Mouse (Mus musculus): ENCODE results near the gene Prdm1. TPM values are rescaled to one million over a fixed set of nuclear protein-coding genes. Genes with fewer than 3 reads are reported as not detected.

Gene Prdm1
- polyA plus RNA-seq, 1 experiment from 2014 or later, result 8.7 TPM

GRCm38 (mm10) chr10:44434702-44435181 lies 93.6 kb downstream of the Prdm1 start:
- H3K9ac ChIP-seq, result no peak overlapping the region
- no peaks in the 10 kb centered on the region for H3K27me3 ChIP-seq
- no peaks in the 10 kb centered on the region for H3K9me3 ChIP-seq (replicated peaks)
- no peaks in the 10 kb centered on the region for H3K36me3 ChIP-seq
- H3K4me1 ChIP-seq, result 0 out of 2 replicates have a peak, but pooled peaks cover 3% of the 10 kb centered on the region
- no peak overlapping the region for H3K4me2 ChIP-seq (replicated peaks)
- no peak overlapping the region for H3K4me3 ChIP-seq (replicated peaks)
- H3K27ac ChIP-seq (replicated peaks), result no peak overlapping the region
- ATAC-seq (ENCODE audit: insufficient number of reproducible peaks, low FRiP score, low TSS enrichment, low read depth), result no peak
- WGBS, result 59% methylated on average over 6 of the region's 6 CpGs

- Histone ChIP-seq H3K9ac (no peak overlapping the region), H3K4me3 (replicated peaks) (no peak overlapping the region), H3K27me3 (no peaks in the 10 kb centered on the region), H3K4me2 (replicated peaks) (no peak overlapping the region), H3K36me3 (no peaks in the 10 kb centered on the region), H3K27ac (replicated peaks) (no peak overlapping the region), H3K9me3 (replicated peaks) (no peaks in the 10 kb centered on the region), H3K4me1 (0 out of 2 replicates have a peak, but pooled peaks cover 3% of the 10 kb centered on the region)
- WGBS, result 71% methylated on average over 11 of the region's 11 CpGs
- ATAC-seq (ENCODE audit: insufficient number of reproducible peaks, low FRiP score, low TSS enrichment, low read depth), result no peak
Measured at GRCm38 (mm10) chr10:44432235-44432634, 96.1 kb downstream of the Prdm1 start.

DNA sequence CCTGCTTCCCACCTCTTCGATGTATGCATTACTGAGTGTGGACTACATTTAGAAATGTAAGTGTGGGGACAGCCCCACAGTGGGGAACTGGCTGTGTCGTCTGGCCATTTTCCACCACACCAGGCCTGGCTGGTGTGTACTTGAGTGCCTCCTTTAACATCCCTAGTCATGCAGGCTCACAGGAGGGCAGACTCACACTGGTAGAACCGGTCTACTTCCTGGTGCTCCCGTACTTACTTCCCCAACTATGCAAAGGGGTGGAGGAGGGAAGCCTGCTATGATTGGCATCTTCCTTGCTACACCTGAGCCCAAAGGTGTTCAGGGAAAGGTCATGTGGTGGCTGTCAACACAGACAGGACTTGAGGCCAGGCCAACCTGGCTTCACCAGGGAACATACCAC lies 96.6 kb downstream of the Prdm1 start:
- no peaks in the 10 kb centered on the region for H3K27me3 ChIP-seq
- no peak overlapping the region for H3K9ac ChIP-seq
- H3K4me3 ChIP-seq (replicated peaks), result no peak overlapping the region
- WGBS, result 83% methylated on average over 4 of the region's 4 CpGs
- no peaks in the 10 kb centered on the region for H3K9me3 ChIP-seq (replicated peaks)
- ATAC-seq (ENCODE audit: insufficient number of reproducible peaks, low FRiP score, low TSS enrichment, low read depth), result no peak
- no peaks in the 10 kb centered on the region for H3K36me3 ChIP-seq
- no peak overlapping the region for H3K4me2 ChIP-seq (replicated peaks)
- no peak overlapping the region for H3K27ac ChIP-seq (replicated peaks)
- 0 out of 2 replicates have a peak, but pooled peaks cover 3% of the 10 kb centered on the region for H3K4me1 ChIP-seq

DNA sequence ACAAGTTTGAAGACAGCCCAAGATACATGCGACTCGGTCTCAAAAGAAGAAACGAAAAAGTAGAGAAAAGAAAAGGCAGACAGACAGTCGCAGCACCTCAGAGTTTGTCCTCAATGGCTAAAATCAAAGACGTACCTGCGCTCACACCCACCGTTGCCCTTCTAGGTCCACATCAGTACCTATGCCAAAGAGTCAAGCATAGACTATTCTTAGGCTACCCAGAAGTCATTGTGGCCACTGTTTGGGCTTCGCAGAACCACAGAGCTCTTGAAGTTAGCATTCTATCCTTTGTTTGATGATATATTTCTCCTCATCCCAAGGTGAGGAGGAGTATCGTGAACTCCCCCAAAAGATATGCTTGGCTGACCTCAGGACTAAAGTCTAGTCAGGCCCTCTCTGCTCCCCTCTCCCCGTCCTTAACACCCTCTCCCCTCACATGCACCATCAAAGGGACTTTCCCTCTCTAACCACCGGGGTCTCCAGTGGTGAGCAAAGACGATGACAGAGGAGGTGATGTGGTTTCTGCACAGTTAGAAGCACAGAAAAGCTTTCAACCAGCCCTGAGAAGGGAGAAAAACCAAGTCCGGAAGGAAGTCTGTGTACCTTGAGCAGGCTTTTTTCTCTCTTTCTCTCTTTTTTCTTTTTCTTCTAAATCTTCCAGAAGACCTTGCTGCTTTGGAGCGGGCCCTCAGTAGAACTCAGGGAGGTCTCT lies 99.0 kb downstream of the Prdm1 start:
- Histone ChIP-seq H3K4me1 (no peaks in the 10 kb centered on the region), H3K4me3 (replicated peaks) (no peak overlapping the region)
- no peak for ATAC-seq (ENCODE audit: insufficient number of reproducible peaks, low FRiP score, low TSS enrichment, low read depth)

DNA sequence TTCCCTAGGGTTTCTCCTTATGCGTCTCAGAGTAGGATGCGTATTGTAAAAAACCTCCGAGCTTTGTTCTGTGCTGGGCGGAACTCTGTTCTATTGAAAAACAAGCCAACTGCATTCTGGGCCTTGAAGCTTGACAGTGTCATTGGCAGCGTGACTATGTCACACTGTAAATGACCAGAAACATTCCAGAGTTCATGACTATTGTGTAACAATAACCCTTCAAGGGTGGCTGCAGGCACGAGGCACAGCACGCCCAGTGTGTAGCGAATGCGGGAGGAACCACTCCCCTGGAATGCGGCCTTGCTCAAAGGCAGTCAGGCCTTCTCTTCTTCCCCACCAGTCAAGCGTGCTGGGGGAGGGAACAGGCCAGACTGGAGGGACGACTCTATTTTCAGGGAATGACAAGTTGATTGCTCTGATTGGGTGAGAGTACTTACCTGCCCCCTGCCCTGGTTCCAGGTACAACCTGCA lies 100.4 kb downstream of the Prdm1 start:
- H3K4me1 ChIP-seq, result no peaks in the 10 kb centered on the region
- peak overlapping the region; percentile 5; the same call in 1 of the 2 replicates for H3K27ac ChIP-seq (replicated peaks)
- ATAC-seq (ENCODE audit: insufficient number of reproducible peaks, low FRiP score, low TSS enrichment, low read depth), result peak; percentile 54; the same call in 1 of the 2 replicates
- H3K9me3 ChIP-seq (replicated peaks), result no peaks in the 10 kb centered on the region
- H3K4me3 ChIP-seq (replicated peaks), result no peak overlapping the region
- 41% methylated on average over 12 of the region's 12 CpGs for WGBS
- no peaks in the 10 kb centered on the region for H3K36me3 ChIP-seq
- no peaks in the 10 kb centered on the region for H3K27me3 ChIP-seq
- no peak overlapping the region for H3K4me2 ChIP-seq (replicated peaks)
- no peak overlapping the region for H3K9ac ChIP-seq

More for the DNA sequence above, 99.0 kb downstream of the Prdm1 start:
- no peaks in the 10 kb centered on the region for H3K36me3 ChIP-seq
- 88% methylated on average over 14 of the region's 14 CpGs for WGBS
- H3K4me2 ChIP-seq (replicated peaks), result no peak overlapping the region
- no peaks in the 10 kb centered on the region for H3K27me3 ChIP-seq
- H3K27ac ChIP-seq (replicated peaks), result no peak overlapping the region
- H3K9me3 ChIP-seq (replicated peaks), result no peaks in the 10 kb centered on the region
- H3K9ac ChIP-seq, result no peak overlapping the region

GRCm38 (mm10) chr10:44427426-44427825 lies 100.9 kb downstream of the Prdm1 start:
- Histone ChIP-seq H3K36me3 (no peaks in the 10 kb centered on the region), H3K27me3 (no peaks in the 10 kb centered on the region), H3K4me1 (no peaks in the 10 kb centered on the region), H3K4me3 (replicated peaks) (no peak overlapping the region), H3K9me3 (replicated peaks) (no peaks in the 10 kb centered on the region), H3K27ac (replicated peaks) (peak overlapping the region; percentile 5; the same call in 1 of the 2 replicates), H3K4me2 (replicated peaks) (no peak overlapping the region), H3K9ac (no peak overlapping the region)
- ATAC-seq (ENCODE audit: insufficient number of reproducible peaks, low FRiP score, low TSS enrichment, low read depth), result no peak
- WGBS, result 85% methylated on average over 11 of the region's 11 CpGs

GRCm38 (mm10) chr10:44425013-44425412 lies 103.3 kb downstream of the Prdm1 start:
- no peak overlapping the region for H3K9ac ChIP-seq

GRCm38 (mm10) chr10:44421896-44422295 lies 106.4 kb downstream of the Prdm1 start:
- no peaks in the 10 kb centered on the region for H3K4me1 ChIP-seq
- WGBS, result 50% methylated on average over 1 of the region's 1 CpGs
- no peak for ATAC-seq (ENCODE audit: insufficient number of reproducible peaks, low FRiP score, low TSS enrichment, low read depth)
- H3K9me3 ChIP-seq (replicated peaks), result no peaks in the 10 kb centered on the region
- H3K4me2 ChIP-seq (replicated peaks), result no peak overlapping the region
- no peak overlapping the region for H3K4me3 ChIP-seq (replicated peaks)
- no peaks in the 10 kb centered on the region for H3K27me3 ChIP-seq
- no peaks in the 10 kb centered on the region for H3K36me3 ChIP-seq
- no peak overlapping the region for H3K9ac ChIP-seq
- H3K27ac ChIP-seq (replicated peaks), result no peak overlapping the region

More at GRCm38 (mm10) chr10:44425013-44425412, 103.3 kb downstream of the Prdm1 start:
- Histone ChIP-seq H3K4me1 (no peaks in the 10 kb centered on the region), H3K4me3 (replicated peaks) (no peak overlapping the region), H3K36me3 (no peaks in the 10 kb centered on the region), H3K27me3 (no peaks in the 10 kb centered on the region), H3K4me2 (replicated peaks) (no peak overlapping the region), H3K27ac (replicated peaks) (no peak overlapping the region), H3K9me3 (replicated peaks) (no peaks in the 10 kb centered on the region)
- ATAC-seq (ENCODE audit: insufficient number of reproducible peaks, low FRiP score, low TSS enrichment, low read depth), result no peak
- 67% methylated on average over 6 of the region's 6 CpGs for WGBS

- Histone ChIP-seq H3K4me3 (replicated peaks) (no peak overlapping the region), H3K27me3 (no peaks in the 10 kb centered on the region), H3K27ac (replicated peaks) (no peak overlapping the region), H3K4me2 (replicated peaks) (no peak overlapping the region), H3K4me1 (no peaks in the 10 kb centered on the region), H3K36me3 (no peaks in the 10 kb centered on the region), H3K9ac (no peak overlapping the region), H3K9me3 (replicated peaks) (no peaks in the 10 kb centered on the region)
- ATAC-seq (ENCODE audit: insufficient number of reproducible peaks, low FRiP score, low TSS enrichment, low read depth), result no peak
- WGBS, result 79% methylated on average over 3 of the region's 3 CpGs
Measured at GRCm38 (mm10) chr10:44420211-44420610, 108.1 kb downstream of the Prdm1 start.

GRCm38 (mm10) chr10:44418901-44419300 lies 109.4 kb downstream of the Prdm1 start:
- Histone ChIP-seq H3K4me2 (replicated peaks) (no peak overlapping the region), H3K36me3 (no peaks in the 10 kb centered on the region), H3K4me1 (no peaks in the 10 kb centered on the region), H3K27ac (replicated peaks) (no peak overlapping the region), H3K9me3 (replicated peaks) (no peaks in the 10 kb centered on the region), H3K9ac (no peak overlapping the region), H3K27me3 (no peaks in the 10 kb centered on the region), H3K4me3 (replicated peaks) (no peak overlapping the region)
- WGBS, result 55% methylated on average over 2 of the region's 2 CpGs
- ATAC-seq (ENCODE audit: insufficient number of reproducible peaks, low FRiP score, low TSS enrichment, low read depth), result no peak

GRCm38 (mm10) chr10:44415576-44415975 lies 112.7 kb downstream of the Prdm1 start:
- H3K4me1 ChIP-seq, result no peaks in the 10 kb centered on the region
- no peaks in the 10 kb centered on the region for H3K27me3 ChIP-seq
- no peak overlapping the region for H3K4me3 ChIP-seq (replicated peaks)
- H3K27ac ChIP-seq (replicated peaks), result no peak overlapping the region
- WGBS, result 74% methylated on average over 3 of the region's 3 CpGs
- no peaks in the 10 kb centered on the region for H3K9me3 ChIP-seq (replicated peaks)
- no peak overlapping the region for H3K9ac ChIP-seq
- H3K4me2 ChIP-seq (replicated peaks), result no peak overlapping the region
- ATAC-seq (ENCODE audit: insufficient number of reproducible peaks, low FRiP score, low TSS enrichment, low read depth), result no peak
- no peaks in the 10 kb centered on the region for H3K36me3 ChIP-seq

DNA sequence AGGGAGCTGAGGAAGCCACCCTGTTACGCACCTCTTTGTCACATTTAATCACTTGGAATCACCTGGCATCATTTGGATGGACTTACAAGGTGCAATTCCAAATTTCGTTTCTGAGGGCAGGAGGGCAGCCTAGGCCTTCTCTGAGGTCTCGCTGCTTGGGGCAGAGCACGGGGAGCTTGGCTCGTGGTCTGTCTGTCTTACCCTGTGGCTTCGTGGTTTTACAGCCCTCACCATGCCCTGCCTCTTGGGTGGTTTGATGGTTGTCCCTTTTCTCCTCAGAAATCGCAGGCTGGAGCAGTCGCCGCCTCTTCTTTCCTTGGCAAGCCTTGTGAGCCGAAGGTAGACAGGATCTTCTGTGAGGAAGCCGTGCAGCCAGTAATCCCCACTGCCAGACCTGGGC lies 118.3 kb downstream of the Prdm1 start:
- Histone ChIP-seq H3K9me3 (replicated peaks) (no peaks in the 10 kb centered on the region), H3K9ac (no peak overlapping the region), H3K4me1 (no peaks in the 10 kb centered on the region), H3K4me2 (replicated peaks) (no peak overlapping the region), H3K27me3 (no peaks in the 10 kb centered on the region), H3K4me3 (replicated peaks) (no peak overlapping the region), H3K27ac (replicated peaks) (no peak overlapping the region), H3K36me3 (no peaks in the 10 kb centered on the region)
- 68% methylated on average over 11 of the region's 11 CpGs for WGBS
- no peak for ATAC-seq (ENCODE audit: insufficient number of reproducible peaks, low FRiP score, low TSS enrichment, low read depth)
